Mouse (Mus musculus): ENCODE results near the gene Olfr1152. TPM values are rescaled to one million over a fixed set of nuclear protein-coding genes. Genes with fewer than 3 reads are reported as not detected.

Olfr1152 gene
- not detected in 2 replicates for polyA plus RNA-seq (2015; fragmentation: Nextera tagmentation; extraction: Ambion mirVana)

GRCm38 (mm10) chr2:87866192-87866591 lies at the start of gene Olfr1152:
Gene Olfr1152 (plus strand): TSS chr2:87866492.
- no peak for ATAC-seq (replicated peaks; ENCODE audit: extremely low read depth, insufficient read depth, low FRiP score)
- H3K27me3 ChIP-seq (ENCODE audit: control insufficient read depth, insufficient read depth, low read length) = no peaks in the 10 kb centered on the region
- H3K4me2 ChIP-seq (ENCODE audit: low read depth, low read length) = no peak within 1 kb of the TSS
- no peaks in the 10 kb centered on the region for H3K4me1 ChIP-seq (ENCODE audit: control insufficient read depth, insufficient read depth, low read length)
- H3K36me3 ChIP-seq (ENCODE audit: control insufficient read depth, insufficient read depth) = no peaks in the 10 kb centered on the region
- no peak within 1 kb of the TSS for H3K4me3 ChIP-seq (ENCODE audit: low read length)
- H3K9me3 ChIP-seq (replicated peaks; ENCODE audit: control insufficient read depth, low read length) = no peaks in the 10 kb centered on the region
- H3K9ac ChIP-seq (ENCODE audit: low read length) = no peak within 1 kb of the TSS
- H3K27ac ChIP-seq (ENCODE audit: low read length) = no peak within 1 kb of the TSS

- no peak within 1 kb of the TSS for H3K4me2 ChIP-seq (ENCODE audit: low read depth, low read length)
- no peak within 1 kb of the TSS for H3K4me3 ChIP-seq (ENCODE audit: low read length)
- no peaks in the 10 kb centered on the region for H3K27me3 ChIP-seq (ENCODE audit: control insufficient read depth, insufficient read depth, low read length)
- no peaks in the 10 kb centered on the region for H3K36me3 ChIP-seq (ENCODE audit: control insufficient read depth, insufficient read depth)
- no peaks in the 10 kb centered on the region for H3K9me3 ChIP-seq (replicated peaks; ENCODE audit: control insufficient read depth, low read length)
- 90% methylated on average over 1 of the region's 1 CpGs for WGBS
- no peak for ATAC-seq (replicated peaks; ENCODE audit: extremely low read depth, insufficient read depth, low FRiP score)
- H3K9ac ChIP-seq (ENCODE audit: low read length) = no peak within 1 kb of the TSS
- H3K4me1 ChIP-seq (ENCODE audit: control insufficient read depth, insufficient read depth, low read length) = no peaks in the 10 kb centered on the region
- H3K27ac ChIP-seq (ENCODE audit: low read length) = no peak within 1 kb of the TSS
These were observed 36.1 kb upstream of the Olfr1152 start, which contains the start of gene Olfr1148 for GRCm38 (mm10) chr2:87830233-87830632. Gene Olfr1148 (plus strand): TSS chr2:87830533.

- Histone ChIP-seq H3K4me2 (ENCODE audit: low read depth, low read length) (no peak within 1 kb of the TSS), H3K27me3 (ENCODE audit: control insufficient read depth, insufficient read depth, low read length) (no peaks in the 10 kb centered on the region), H3K9me3 (replicated peaks; ENCODE audit: control insufficient read depth, low read length) (no peaks in the 10 kb centered on the region), H3K4me3 (ENCODE audit: low read length) (no peak within 1 kb of the TSS), H3K9ac (ENCODE audit: low read length) (no peak within 1 kb of the TSS), H3K27ac (ENCODE audit: low read length) (no peak within 1 kb of the TSS), H3K4me1 (ENCODE audit: control insufficient read depth, insufficient read depth, low read length) (no peaks in the 10 kb centered on the region), H3K36me3 (ENCODE audit: control insufficient read depth, insufficient read depth) (no peaks in the 10 kb centered on the region)
- no peak for ATAC-seq (replicated peaks; ENCODE audit: extremely low read depth, insufficient read depth, low FRiP score)
- WGBS = 59% methylated on average over 1 of the region's 1 CpGs
These were observed 22.6 kb upstream of the Olfr1152 start, which contains the start of gene Olfr1150-ps1 for GRCm38 (mm10) chr2:87843693-87844092. Gene Olfr1150-ps1 (plus strand): TSS chr2:87843993.

GRCm38 (mm10) chr2:87855562-87855961 lies 10.7 kb upstream of the Olfr1152 start, which contains the start of gene Olfr1151:
Gene Olfr1151 (plus strand): TSS chr2:87855862.
- Histone ChIP-seq H3K9me3 (replicated peaks; ENCODE audit: control insufficient read depth, low read length) (no peaks in the 10 kb centered on the region), H3K36me3 (ENCODE audit: control insufficient read depth, insufficient read depth) (no peaks in the 10 kb centered on the region), H3K4me1 (ENCODE audit: control insufficient read depth, insufficient read depth, low read length) (no peaks in the 10 kb centered on the region), H3K9ac (ENCODE audit: low read length) (no peak within 1 kb of the TSS), H3K4me2 (ENCODE audit: low read depth, low read length) (no peak within 1 kb of the TSS), H3K27me3 (ENCODE audit: control insufficient read depth, insufficient read depth, low read length) (no peaks in the 10 kb centered on the region), H3K4me3 (ENCODE audit: low read length) (no peak within 1 kb of the TSS), H3K27ac (ENCODE audit: low read length) (no peak within 1 kb of the TSS)
- ATAC-seq (replicated peaks; ENCODE audit: extremely low read depth, insufficient read depth, low FRiP score) = no peak
- WGBS = 73% methylated on average over 1 of the region's 1 CpGs

- Histone ChIP-seq H3K27me3 (ENCODE audit: control insufficient read depth, insufficient read depth, low read length) (no peaks in the 10 kb centered on the region), H3K27ac (ENCODE audit: low read length) (no peak within 1 kb of the TSS), H3K9me3 (replicated peaks; ENCODE audit: control insufficient read depth, low read length) (no peaks in the 10 kb centered on the region), H3K36me3 (ENCODE audit: control insufficient read depth, insufficient read depth) (no peaks in the 10 kb centered on the region), H3K4me2 (ENCODE audit: low read depth, low read length) (no peak within 1 kb of the TSS), H3K4me1 (ENCODE audit: control insufficient read depth, insufficient read depth, low read length) (no peaks in the 10 kb centered on the region), H3K4me3 (ENCODE audit: low read length) (no peak within 1 kb of the TSS), H3K9ac (ENCODE audit: low read length) (no peak within 1 kb of the TSS)
- 55% methylated on average over 1 of the region's 1 CpGs for WGBS
- ATAC-seq (replicated peaks; ENCODE audit: extremely low read depth, insufficient read depth, low FRiP score) = no peak
These were observed 28.4 kb downstream of the Olfr1152 start, which contains the start of gene Olfr1153 for GRCm38 (mm10) chr2:87894662-87895061. Gene Olfr1153 (plus strand): TSS chr2:87894962.

GRCm38 (mm10) chr2:87905066-87905465 lies 38.8 kb downstream of the Olfr1152 start, which contains the start of gene Olfr1154:
Gene Olfr1154 (minus strand): TSS chr2:87905166.
- Histone ChIP-seq H3K27me3 (ENCODE audit: control insufficient read depth, insufficient read depth, low read length) (no peaks in the 10 kb centered on the region), H3K4me1 (ENCODE audit: control insufficient read depth, insufficient read depth, low read length) (no peaks in the 10 kb centered on the region), H3K27ac (ENCODE audit: low read length) (no peak within 1 kb of the TSS), H3K36me3 (ENCODE audit: control insufficient read depth, insufficient read depth) (no peaks in the 10 kb centered on the region), H3K4me3 (ENCODE audit: low read length) (no peak within 1 kb of the TSS), H3K9ac (ENCODE audit: low read length) (no peak within 1 kb of the TSS), H3K9me3 (replicated peaks; ENCODE audit: control insufficient read depth, low read length) (no peaks in the 10 kb centered on the region), H3K4me2 (ENCODE audit: low read depth, low read length) (no peak within 1 kb of the TSS)
- ATAC-seq (replicated peaks; ENCODE audit: extremely low read depth, insufficient read depth, low FRiP score) = no peak
- WGBS = 68% methylated on average over 1 of the region's 1 CpGs

Other genes starting within 250 kb of the Olfr1152 start
- not detected in 2 replicates for gene Olfr1131, start 239.4 kb upstream of the Olfr1152 start, polyA plus RNA-seq (2015; fragmentation: Nextera tagmentation; extraction: Ambion mirVana)
- not detected in 2 replicates for gene Olfr1132, start 229.0 kb upstream of the Olfr1152 start, polyA plus RNA-seq (2015; fragmentation: Nextera tagmentation; extraction: Ambion mirVana)
- gene Olfr1133, start 219.1 kb upstream of the Olfr1152 start, polyA plus RNA-seq (2015; fragmentation: Nextera tagmentation; extraction: Ambion mirVana) = not detected in 2 replicates
- not detected in 2 replicates for gene Olfr1134, start 208.0 kb upstream of the Olfr1152 start, polyA plus RNA-seq (2015; fragmentation: Nextera tagmentation; extraction: Ambion mirVana)
- gene Olfr1135, start 192.8 kb upstream of the Olfr1152 start, polyA plus RNA-seq (2015; fragmentation: Nextera tagmentation; extraction: Ambion mirVana) = not detected in 2 replicates
- gene Olfr1136, start 172.5 kb upstream of the Olfr1152 start, polyA plus RNA-seq (2015; fragmentation: Nextera tagmentation; extraction: Ambion mirVana) = not detected in 2 replicates
- not detected in 2 replicates for gene Olfr1137, start 153.3 kb upstream of the Olfr1152 start, polyA plus RNA-seq (2015; fragmentation: Nextera tagmentation; extraction: Ambion mirVana)
- not detected in 2 replicates for gene Olfr1138, start 126.5 kb upstream of the Olfr1152 start, polyA plus RNA-seq (2015; fragmentation: Nextera tagmentation; extraction: Ambion mirVana)
- gene Olfr1140, start 122.7 kb upstream of the Olfr1152 start, polyA plus RNA-seq (2015; fragmentation: Nextera tagmentation; extraction: Ambion mirVana) = not detected in 2 replicates
- gene Olfr1141, start 112.5 kb upstream of the Olfr1152 start, polyA plus RNA-seq (2015; fragmentation: Nextera tagmentation; extraction: Ambion mirVana) = not detected in 2 replicates
- gene Olfr152, start 87.0 kb upstream of the Olfr1152 start, polyA plus RNA-seq (2015; fragmentation: Nextera tagmentation; extraction: Ambion mirVana) = not detected in 2 replicates
- not detected in 2 replicates for gene Olfr1143, start 65.9 kb upstream of the Olfr1152 start, polyA plus RNA-seq (2015; fragmentation: Nextera tagmentation; extraction: Ambion mirVana)
- gene Olfr1145, start 56.7 kb upstream of the Olfr1152 start, polyA plus RNA-seq (2015; fragmentation: Nextera tagmentation; extraction: Ambion mirVana) = not detected in 2 replicates
- gene Olfr1148, start 36.0 kb upstream of the Olfr1152 start, polyA plus RNA-seq (2015; fragmentation: Nextera tagmentation; extraction: Ambion mirVana) = not detected in 2 replicates
- gene Olfr1150-ps1, start 22.5 kb upstream of the Olfr1152 start, polyA plus RNA-seq (2015; fragmentation: Nextera tagmentation; extraction: Ambion mirVana) = not detected in 2 replicates
- not detected in 2 replicates for gene Olfr1151, start 10.6 kb upstream of the Olfr1152 start, polyA plus RNA-seq (2015; fragmentation: Nextera tagmentation; extraction: Ambion mirVana)
- not detected in 2 replicates for gene Olfr1153, start 28.5 kb downstream of the Olfr1152 start, polyA plus RNA-seq (2015; fragmentation: Nextera tagmentation; extraction: Ambion mirVana)
- gene Olfr1154, start 38.7 kb downstream of the Olfr1152 start, polyA plus RNA-seq (2015; fragmentation: Nextera tagmentation; extraction: Ambion mirVana) = not detected in 2 replicates
- gene Olfr1155, start 78.6 kb downstream of the Olfr1152 start, polyA plus RNA-seq (2015; fragmentation: Nextera tagmentation; extraction: Ambion mirVana) = not detected in 2 replicates
- gene Olfr1156, start 86.6 kb downstream of the Olfr1152 start, polyA plus RNA-seq (2015; fragmentation: Nextera tagmentation; extraction: Ambion mirVana) = not detected in 2 replicates
- not detected in 2 replicates for gene Olfr1157, start 101.8 kb downstream of the Olfr1152 start, polyA plus RNA-seq (2015; fragmentation: Nextera tagmentation; extraction: Ambion mirVana)
- gene Olfr74, start 108.2 kb downstream of the Olfr1152 start, polyA plus RNA-seq (2015; fragmentation: Nextera tagmentation; extraction: Ambion mirVana) = not detected in 2 replicates
- not detected in 2 replicates for gene Olfr1158, start 123.6 kb downstream of the Olfr1152 start, polyA plus RNA-seq (2015; fragmentation: Nextera tagmentation; extraction: Ambion mirVana)
- gene Olfr1160, start 141.8 kb downstream of the Olfr1152 start, polyA plus RNA-seq (2015; fragmentation: Nextera tagmentation; extraction: Ambion mirVana) = not detected in 2 replicates
- gene Olfr1161, start 156.3 kb downstream of the Olfr1152 start, polyA plus RNA-seq (2015; fragmentation: Nextera tagmentation; extraction: Ambion mirVana) = not detected in 2 replicates
- not detected in 2 replicates for gene Olfr73, start 171.2 kb downstream of the Olfr1152 start, polyA plus RNA-seq (2015; fragmentation: Nextera tagmentation; extraction: Ambion mirVana)
- gene Olfr1162, start 184.6 kb downstream of the Olfr1152 start, polyA plus RNA-seq (2015; fragmentation: Nextera tagmentation; extraction: Ambion mirVana) = not detected in 2 replicates
- not detected in 2 replicates for gene Olfr1163, start 205.3 kb downstream of the Olfr1152 start, polyA plus RNA-seq (2015; fragmentation: Nextera tagmentation; extraction: Ambion mirVana)
- gene Olfr1164, start 227.5 kb downstream of the Olfr1152 start, polyA plus RNA-seq (2015; fragmentation: Nextera tagmentation; extraction: Ambion mirVana) = not detected in 2 replicates

Measured in heart, embryonic 16.5 days (tissue).